Mouse (Mus musculus): ENCODE measurements at regions not wholly inside any gene's neighbourhood (a gene's known extent, or its start where the extent isn't known, plus 50 kb on each side); places are given as distances from the start of the nearest gene placed in this dataset.
A peak's percentile ranks its signal among the peaks of the same experiment; 100 is the strongest.
"Not testable (repeated sequence)": the region's sequence is repeated elsewhere in the genome, so short reads cannot be mapped to it uniquely, and the experiment has no call there.

GRCm38 (mm10) chr13:97356923-97357807 lies 116.3 kb downstream of the Enc1 start:
- DNase-seq (ENCODE audit: low spot score): no peak

DNA sequence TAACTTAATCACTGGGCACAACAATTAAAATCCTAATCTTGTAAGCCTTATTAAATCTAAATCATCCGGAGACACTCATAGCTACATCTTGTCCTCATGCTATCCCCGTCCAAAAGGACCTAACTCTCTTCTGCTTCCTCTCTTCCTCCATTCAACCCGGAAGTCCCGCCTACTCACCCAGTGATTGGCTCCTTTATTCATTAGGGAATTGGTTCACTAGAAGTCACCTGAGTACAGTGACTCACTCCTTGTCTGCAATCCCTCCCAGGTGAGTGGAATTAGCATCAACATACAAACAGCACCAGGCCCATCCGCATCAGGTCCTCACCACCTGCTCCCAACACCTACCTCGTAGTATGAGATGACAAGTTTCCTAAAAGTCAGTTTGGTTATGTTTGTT lies 114.5 kb downstream of the Enc1 start:
- DNase-seq (ENCODE audit: low spot score): not testable (repeated sequence)

GRCm38 (mm10) chr13:97347696-97348095 lies 106.8 kb downstream of the Enc1 start:
- DNase-seq (ENCODE audit: low spot score): no peak

DNA sequence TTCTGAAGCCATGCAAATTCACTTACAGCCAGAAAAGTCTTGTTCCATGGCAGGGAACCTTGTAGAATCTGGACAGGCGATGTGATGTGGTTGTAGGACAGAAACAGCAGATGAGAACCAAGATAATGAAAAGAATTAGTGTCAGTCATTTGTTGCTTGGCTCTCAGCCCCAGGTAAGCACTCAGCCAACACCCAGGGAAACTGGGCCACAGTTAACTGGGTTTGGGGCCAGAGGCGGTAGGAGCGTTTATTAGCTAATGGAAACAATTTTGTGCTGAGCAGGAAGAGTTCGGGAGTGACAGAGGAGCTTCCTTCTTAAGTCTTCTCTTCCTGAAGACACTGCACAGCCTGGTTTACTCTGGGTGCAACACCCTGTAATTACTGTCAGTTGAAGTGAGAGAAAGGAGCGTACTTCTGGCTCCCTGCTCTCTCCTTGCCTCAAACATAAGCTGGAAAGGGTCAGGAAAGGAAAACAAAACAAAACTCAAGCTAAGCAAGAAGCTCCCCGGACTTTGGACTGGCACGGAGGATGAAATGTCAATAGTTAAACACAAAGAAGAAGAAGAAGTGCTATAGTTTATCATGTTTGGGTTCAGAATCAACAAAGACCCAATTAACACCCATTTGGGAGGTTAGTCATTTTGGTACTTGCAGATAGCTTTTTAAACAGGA lies 100.4 kb downstream of the Enc1 start:
- no peak for DNase-seq (ENCODE audit: low spot score)

GRCm38 (mm10) chr13:97337954-97338353 lies 97.0 kb downstream of the Enc1 start:
- no peak for DNase-seq (ENCODE audit: low spot score)

DNA sequence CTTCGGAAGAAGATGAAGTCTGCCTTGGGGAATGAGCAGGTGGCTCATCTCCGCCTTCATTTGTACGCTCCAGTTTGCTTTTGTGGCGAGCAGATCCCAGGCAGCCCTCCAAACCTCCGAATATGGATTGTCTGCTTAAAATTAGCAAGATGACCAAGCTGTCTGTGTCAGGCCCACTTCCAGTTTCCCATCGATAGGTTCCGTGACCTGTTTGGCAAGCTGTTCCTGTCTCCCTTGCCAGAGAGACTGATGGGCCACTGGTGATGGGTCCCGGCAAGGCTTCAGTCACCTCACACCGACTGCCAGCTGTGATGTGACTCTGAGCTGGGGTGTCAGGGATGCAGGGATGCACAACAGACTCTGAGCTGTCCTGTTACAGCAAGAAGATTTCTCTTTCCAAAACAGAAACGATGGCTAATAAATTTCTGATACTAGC lies 96.4 kb downstream of the Enc1 start:
- peak; percentile 34 for DNase-seq (ENCODE audit: low spot score)

- DNase-seq (ENCODE audit: low spot score): no peak
Observed at GRCm38 (mm10) chr13:97333801-97334534, 93.1 kb downstream of the Enc1 start.

- DNase-seq (ENCODE audit: low spot score): no peak
Observed at GRCm38 (mm10) chr13:97331072-97331471, 90.2 kb downstream of the Enc1 start.

DNA sequence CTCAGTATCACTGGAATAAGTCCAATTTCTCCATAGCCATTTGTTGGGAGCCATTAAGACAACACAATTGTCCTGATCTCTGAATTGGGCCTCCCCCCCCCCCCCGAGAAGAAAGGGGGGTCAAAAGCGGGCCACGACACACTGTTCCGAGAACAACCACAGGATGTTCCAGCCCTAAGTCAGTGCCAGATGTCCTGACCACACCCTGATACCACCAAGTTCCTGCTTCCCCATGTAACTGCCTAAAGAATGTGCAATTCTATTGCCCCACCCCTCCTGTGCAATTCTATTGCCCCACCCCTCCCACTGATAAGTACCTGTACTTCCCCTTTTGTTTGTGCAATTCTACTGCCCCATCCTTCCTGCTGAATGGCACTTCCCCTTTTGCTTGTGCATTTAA lies 80.4 kb downstream of the Enc1 start:
- not testable (repeated sequence) for DNase-seq (ENCODE audit: low spot score)

DNA sequence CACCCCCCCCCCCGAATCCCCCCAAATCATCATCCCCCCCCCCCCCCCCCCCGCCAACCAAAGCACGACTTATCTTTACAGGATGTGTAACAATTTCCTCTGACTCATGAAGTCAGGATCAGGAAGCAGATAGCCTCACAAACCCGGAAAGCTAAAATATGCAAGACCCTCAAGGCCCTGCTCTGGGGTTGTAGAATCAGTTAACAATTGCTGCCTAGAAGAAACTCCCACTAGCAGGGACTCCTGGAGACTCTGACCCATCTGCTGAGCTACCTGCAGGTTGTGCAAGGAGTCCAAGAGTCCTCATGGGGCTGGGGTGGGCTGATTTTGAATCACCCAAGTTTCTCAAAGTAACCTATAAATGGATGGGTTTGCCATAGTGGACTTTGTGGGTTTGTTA lies 79.9 kb downstream of the Enc1 start:
- no peak for DNase-seq (ENCODE audit: low spot score)

DNA sequence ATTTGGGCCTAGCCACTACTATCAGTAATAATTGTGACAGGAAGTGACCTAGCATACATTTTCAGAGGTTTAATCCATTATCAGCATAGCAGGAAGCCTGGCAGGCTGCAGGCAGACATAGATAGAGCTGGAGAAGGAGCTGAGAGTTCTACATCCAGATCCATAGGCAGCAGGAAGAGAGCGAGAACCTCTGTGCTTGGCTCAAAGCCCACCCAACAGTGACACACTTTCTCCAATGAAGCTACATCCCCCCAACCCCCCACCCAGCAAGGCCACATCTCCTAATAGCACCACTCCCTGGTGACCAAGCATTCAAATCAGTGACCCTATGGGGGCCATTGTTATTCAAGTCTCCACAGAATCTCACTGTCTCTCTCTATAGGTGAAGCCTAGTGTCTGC lies 79.4 kb downstream of the Enc1 start:
- no peak for DNase-seq (ENCODE audit: low spot score)

- no peak for DNase-seq (ENCODE audit: low spot score)
Observed at GRCm38 (mm10) chr13:97317633-97318032, 76.7 kb downstream of the Enc1 start.

DNA sequence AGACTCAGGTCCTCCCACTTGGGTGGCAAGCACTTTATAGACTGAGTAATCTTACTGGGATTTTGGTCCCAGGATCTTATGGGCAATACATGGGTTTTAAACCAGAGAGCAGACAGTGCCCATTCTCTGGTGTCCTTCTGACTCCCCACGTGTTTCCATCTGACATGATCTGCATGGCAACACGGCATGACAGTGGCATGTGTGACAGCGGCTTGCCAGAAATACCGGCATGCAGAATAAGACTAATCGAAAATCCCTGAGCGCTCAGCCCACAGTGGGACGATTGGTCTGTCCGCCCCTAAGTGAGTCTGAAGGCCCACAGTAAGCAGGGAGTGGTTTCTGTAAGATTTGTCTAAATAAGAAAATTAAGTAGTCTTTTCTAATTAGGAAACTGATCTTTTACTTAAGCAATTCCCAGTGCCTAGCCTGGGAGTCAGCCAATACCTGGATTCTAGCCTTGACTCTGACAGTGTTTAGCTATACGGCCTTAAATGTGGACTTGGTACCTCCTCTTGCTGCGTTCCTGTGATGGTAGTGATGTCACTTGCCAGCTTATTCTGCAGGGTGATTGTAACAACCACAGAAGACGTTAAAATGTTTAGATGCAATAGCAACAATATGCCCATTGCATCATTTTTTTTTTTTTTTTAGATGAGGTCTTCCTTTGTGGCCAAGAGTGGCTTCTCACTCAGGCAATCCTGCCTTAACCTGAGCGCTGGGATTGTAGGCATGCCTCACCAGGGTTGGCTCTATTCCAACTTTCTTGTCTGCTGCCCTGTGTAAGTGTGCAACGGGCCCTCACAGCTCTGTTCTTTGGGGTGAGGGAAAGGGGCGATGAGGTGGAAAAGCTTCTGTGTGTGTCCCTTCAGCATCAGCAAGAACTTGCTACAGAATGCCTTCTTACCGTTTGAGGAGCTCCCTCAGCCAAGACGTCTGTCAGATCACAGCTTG lies 71.8 kb downstream of the Enc1 start:
- DNase-seq (ENCODE audit: low spot score): no peak

DNA sequence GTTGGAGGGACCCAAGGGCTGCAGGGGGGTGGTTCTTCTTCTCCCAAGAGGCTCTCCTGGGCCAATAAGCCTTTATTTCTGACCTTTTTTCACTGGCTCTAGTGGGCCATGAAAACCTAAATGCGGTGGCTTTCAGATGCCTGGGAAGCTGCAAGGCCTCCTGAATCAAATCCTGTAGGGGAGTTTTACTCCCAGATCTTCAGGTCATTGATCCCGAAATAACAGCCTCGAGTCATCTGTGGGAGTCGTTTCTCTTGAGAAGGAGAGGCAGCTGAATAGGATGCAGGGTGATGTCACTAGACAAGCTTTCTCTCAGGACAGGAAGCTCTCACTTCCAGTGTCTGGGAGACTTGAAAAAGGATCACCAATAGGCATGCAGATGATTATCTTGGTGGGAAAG lies 70.4 kb downstream of the Enc1 start:
- no peak for DNase-seq (ENCODE audit: low spot score)

DNA sequence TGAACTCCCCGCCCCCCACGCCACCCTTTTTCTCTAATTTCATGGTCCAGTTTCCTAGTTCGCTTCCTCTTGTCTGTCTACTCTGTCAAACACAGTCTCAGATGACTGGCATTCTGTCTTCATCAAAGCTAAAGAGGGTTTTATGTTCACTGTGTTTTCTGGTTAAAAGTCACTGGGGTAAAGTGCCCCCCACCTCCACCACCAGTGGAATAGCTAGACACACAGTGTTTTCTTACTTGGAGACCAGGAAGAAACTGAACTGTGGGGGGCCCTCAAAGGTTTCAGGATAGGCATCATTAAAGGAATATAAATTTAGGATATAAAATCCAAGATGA lies 69.9 kb downstream of the Enc1 start:
- DNase-seq (ENCODE audit: low spot score): no peak

DNA sequence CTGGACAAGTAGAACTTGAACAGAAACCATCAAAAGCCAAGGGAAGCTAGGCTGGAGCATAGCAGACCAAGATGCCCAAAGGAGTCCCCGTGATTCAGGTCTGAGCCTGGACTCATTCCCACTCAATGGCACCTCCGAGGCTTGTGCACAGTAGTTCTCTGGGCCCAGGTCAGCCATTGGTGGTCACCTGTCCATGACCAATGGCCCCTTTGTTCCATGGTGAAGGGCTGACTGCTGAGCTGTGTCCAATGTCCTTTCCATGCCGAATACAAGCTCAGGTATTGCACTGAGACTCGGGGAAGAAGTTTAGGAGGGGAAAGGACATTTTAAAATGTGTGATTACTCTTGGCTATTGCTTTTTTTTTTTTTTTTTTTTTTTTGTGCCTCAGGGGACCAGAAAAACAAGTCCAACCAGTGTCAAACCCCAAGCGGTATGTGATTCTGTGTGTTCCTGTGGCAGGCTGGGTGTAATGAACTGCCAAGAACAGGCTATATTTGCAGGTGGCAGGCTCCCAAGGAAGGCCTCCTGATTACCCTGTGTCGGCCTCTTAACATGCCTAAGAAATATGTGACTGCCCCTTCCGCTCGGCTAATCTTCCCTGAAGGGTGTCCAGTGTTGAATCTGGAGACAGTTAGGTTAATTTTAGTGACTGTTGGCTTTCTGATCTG lies 69.4 kb downstream of the Enc1 start:
- DNase-seq (ENCODE audit: low spot score): no peak

GRCm38 (mm10) chr13:97309411-97309810 lies 68.5 kb downstream of the Enc1 start:
- no peak for DNase-seq (ENCODE audit: low spot score)

DNA sequence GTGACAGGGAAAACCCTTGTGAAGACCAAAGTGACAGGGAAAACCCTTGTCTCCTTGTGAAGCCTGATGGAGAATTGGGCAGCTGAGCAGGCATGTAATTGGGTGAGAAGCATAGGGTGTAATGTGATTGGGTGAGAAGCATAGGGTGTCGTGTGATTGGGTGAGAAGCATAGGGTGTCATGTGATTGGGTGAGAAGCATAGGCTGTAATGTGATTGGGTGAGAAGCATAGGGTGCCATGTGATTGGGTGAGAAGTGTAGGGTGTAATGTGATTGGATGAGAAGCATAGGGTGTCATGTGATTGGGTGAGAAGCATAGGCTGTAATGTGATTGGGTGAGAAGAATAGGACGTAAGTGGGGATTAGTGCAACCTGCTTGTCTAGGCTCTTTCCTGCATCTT lies 67.5 kb downstream of the Enc1 start:
- no peak for DNase-seq (ENCODE audit: low spot score)
